Mouse (Mus musculus) heart, adult 2 months (tissue): ENCODE measurements around the gene Dscam. TPM values are rescaled to one million over a fixed set of nuclear protein-coding genes. Genes with fewer than 3 reads are reported as not detected.
A peak's percentile ranks its signal among the peaks of the same experiment; 100 is the strongest.

ENCODE experiments used
- DNase-seq, 2 experiments: peaks; one replicate each; pipeline ENCODE4 v3.0.0; 2021
- H3K27ac ChIP-seq: fragments of 200-600 bp; 2 replicates; pipeline ENCODE4 v1.8.1; 2022
- H3K27me3 ChIP-seq: fragments of 200-500 bp; 2 replicates; pipeline ENCODE4 v1.6.1; 2012; ENCODE audit warnings: mild to moderate bottlenecking, low read length, inconsistent platforms, mixed read lengths; ENCODE audit not compliant: control insufficient read depth, insufficient read depth
- H3K36me3 ChIP-seq: fragments of 200-500 bp; 2 replicates; pipeline ENCODE4 v1.6.1; 2012; ENCODE audit warnings: low read length, inconsistent platforms; ENCODE audit not compliant: control insufficient read depth, insufficient read depth
- H3K4me1 ChIP-seq: fragments of 200-500 bp; 2 replicates; pipeline ENCODE4 v1.6.1; 2011; ENCODE audit warnings: low read length; ENCODE audit not compliant: control insufficient read depth, insufficient read depth
- H3K4me3 ChIP-seq: fragments of 200-600 bp; 2 replicates; pipeline ENCODE4 v1.8.1; 2022
- H3K79me2 ChIP-seq: fragments of 200-500 bp; replicated peaks from 2 replicates; pipeline ENCODE4 v1.6.1; 2012; ENCODE audit warnings: mild to moderate bottlenecking, inconsistent platforms, low read length, moderate library complexity, mixed read lengths; ENCODE audit not compliant: control insufficient read depth, insufficient read depth
- H3K9ac ChIP-seq: fragments of 200-500 bp; 2 replicates; pipeline ENCODE4 v1.6.1; 2012; ENCODE audit warnings: low read depth, mild to moderate bottlenecking, control low read depth, inconsistent platforms, low read length, mixed read lengths
- CTCF ChIP-seq: fragments of 200-600 bp; IDR thresholded peaks from 2 replicates; pipeline ENCODE4 v1.8.1; 2022; ENCODE audit warnings: antibody characterized with exemption, mild to moderate bottlenecking, moderate library complexity
- EP300 ChIP-seq: fragments of 200-500 bp; IDR thresholded peaks from 2 replicates; pipeline ENCODE4 v1.6.1; 2011; ENCODE audit warnings: low read depth, low read length, control low read depth; ENCODE audit not compliant: insufficient read depth
- POLR2A ChIP-seq: fragments of 200-500 bp; IDR thresholded peaks from 2 replicates; pipeline ENCODE4 v1.6.1; 2011; ENCODE audit warnings: mild to moderate bottlenecking, low read depth, low read length, control low read depth; ENCODE audit not compliant: insufficient read depth
- WGBS: fragments of 180-500 bp; shearing (Covaris S2); methylation state at CpG from one replicate; pipeline ENCODE4 v1.1.7; 2018; 5-methylcytosine and 5-hydroxymethylcytosine counted together
- intact Hi-C: fragments of 180-260 bp; cut with DNase I; formaldehyde crosslinking; loops from one replicate; pipeline ENCODE4 v1.15.1; 2025
- polyA plus RNA-seq: library from polyadenylated mRNA; depleted of rRNA; stranded (reverse); fragments of >200 nt; gene quantifications from 2 replicates; pipeline ENCODE4 v1.2.3, GENCODE M21; 2012
- total RNA-seq, 2 experiments: library from RNA; stranded (reverse); gene quantifications; 2 replicates each; pipeline ENCODE4 v1.2.3; 2021

Gene Dscam
- total and polyA plus RNA-seq, 3 experiments, result 0.06 TPM; not detected in 2

DNA sequence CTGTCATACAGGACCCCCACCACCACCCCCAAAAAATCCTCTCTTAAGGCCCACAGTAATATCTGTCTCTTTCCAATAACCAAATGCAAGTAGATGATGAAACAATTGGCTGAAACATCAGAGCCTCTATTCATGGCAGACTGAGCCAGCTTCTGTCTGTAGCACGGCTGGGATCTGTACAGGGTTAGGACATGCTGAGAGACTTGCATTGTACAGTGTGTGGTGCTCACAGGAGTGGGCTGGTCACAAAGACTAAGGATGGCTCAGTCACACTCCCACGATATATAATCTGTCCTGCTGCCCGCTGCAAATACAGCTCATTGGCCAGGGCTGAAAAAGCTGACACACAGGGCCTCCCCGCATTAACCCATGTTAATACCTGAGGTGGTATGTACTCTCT lies 474.7 kb downstream of the Dscam start:
- DNase-seq, result no peak
- H3K4me1 ChIP-seq, result no peaks in the 10 kb centered on the region
- TF ChIP-seq CTCF (no peak), EP300 (no peak), POLR2A (no peak)
- intact Hi-C loops, result no loop called here
- H3K79me2 ChIP-seq, result no peaks in the 10 kb centered on the region
- WGBS, result 78% methylated on average over 4 of the region's 4 CpGs
- H3K9ac ChIP-seq, result no peak overlapping the region
- no peak overlapping the region for H3K4me3 ChIP-seq
- no peaks in the 10 kb centered on the region for H3K27me3 ChIP-seq
- H3K36me3 ChIP-seq, result no peaks in the 10 kb centered on the region
- no peak overlapping the region for H3K27ac ChIP-seq

DNA sequence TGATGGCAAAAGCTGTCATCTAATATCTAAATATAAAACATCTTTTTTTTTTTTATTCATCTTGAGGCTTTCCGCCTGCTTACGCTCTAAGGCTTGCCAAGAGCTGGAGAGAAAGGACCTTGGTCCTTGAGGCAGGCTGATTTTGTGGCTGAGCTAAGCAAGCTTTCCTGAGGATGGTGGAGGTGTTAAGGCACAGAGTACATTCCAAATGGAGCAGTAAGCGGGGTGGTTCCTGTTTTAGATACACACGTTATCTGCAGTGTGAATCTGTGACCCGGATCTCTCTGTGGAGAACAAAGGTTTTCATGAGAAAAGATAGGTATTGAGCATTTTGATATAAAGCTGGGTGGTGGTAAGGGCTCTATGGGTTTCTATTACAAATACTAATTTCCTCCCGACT lies 479.0 kb downstream of the Dscam start:
- Histone ChIP-seq H3K27ac (no peak overlapping the region), H3K79me2 (no peaks in the 10 kb centered on the region), H3K36me3 (no peaks in the 10 kb centered on the region), H3K4me1 (no peaks in the 10 kb centered on the region), H3K9ac (no peak overlapping the region), H3K27me3 (no peaks in the 10 kb centered on the region), H3K4me3 (no peak overlapping the region)
- intact Hi-C loops, result no loop called here
- TF ChIP-seq CTCF, result no peak
- no peak for TF ChIP-seq POLR2A
- TF ChIP-seq EP300, result no peak
- DNase-seq, result no peak
- 78% methylated on average over 6 of the region's 6 CpGs for WGBS

DNA sequence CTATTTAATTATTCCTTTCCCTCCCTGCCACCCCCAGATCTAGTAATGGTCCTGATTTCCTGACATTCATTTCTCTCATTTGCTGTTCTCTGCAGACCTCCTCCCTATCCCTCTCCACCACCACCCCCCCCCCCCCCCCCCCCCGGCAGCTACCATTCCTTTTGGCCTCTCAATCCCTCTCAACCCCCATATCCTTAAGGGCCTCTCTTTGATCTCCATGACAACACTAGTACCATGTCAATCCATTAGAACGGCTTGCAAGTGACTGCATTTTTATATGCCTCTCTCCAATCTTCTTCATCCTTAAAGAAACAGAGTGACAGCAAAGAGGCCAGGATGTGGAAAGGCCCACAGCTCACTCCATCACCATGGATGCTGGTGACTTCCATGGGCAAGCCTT lies 480.5 kb downstream of the Dscam start:
- H3K79me2 ChIP-seq, result no peaks in the 10 kb centered on the region
- no peaks in the 10 kb centered on the region for H3K27me3 ChIP-seq
- intact Hi-C loops, result no loop called here
- H3K9ac ChIP-seq, result no peak overlapping the region
- DNase-seq, result no peak
- no peaks in the 10 kb centered on the region for H3K36me3 ChIP-seq
- TF ChIP-seq EP300, result no peak
- H3K27ac ChIP-seq, result no peak overlapping the region
- 23% methylated on average over 2 of the region's 2 CpGs for WGBS
- H3K4me1 ChIP-seq, result no peaks in the 10 kb centered on the region
- no peak overlapping the region for H3K4me3 ChIP-seq

DNA sequence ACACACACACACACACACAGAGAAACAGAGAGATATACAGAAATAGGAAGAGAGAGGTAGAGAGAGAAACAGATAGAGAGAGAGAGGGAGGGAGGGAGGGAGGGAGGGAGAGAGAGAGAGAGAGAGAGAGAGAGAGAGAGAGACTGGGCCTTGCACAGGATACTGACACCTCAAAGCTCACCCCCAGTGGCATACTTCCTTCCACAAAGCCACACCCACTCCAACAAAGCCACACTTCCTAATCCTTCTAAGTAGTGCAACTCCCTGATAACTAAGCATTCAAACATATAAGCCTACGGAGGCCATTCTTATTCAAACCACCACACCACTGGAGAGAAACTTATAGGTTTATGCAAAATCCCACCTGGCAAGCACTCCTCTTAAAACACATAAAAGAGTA lies 481.1 kb downstream of the Dscam start:
- H3K27ac ChIP-seq, result no peak overlapping the region
- TF ChIP-seq CTCF, result no peak
- TF ChIP-seq POLR2A, result no peak
- no peak overlapping the region for H3K4me3 ChIP-seq
- intact Hi-C loops, result loop anchor here (10.0 kb wide), 1 partner anchor 605 kb away; no protein-coding TSS in a partner anchor
- no peaks in the 10 kb centered on the region for H3K27me3 ChIP-seq
- H3K9ac ChIP-seq, result no peak overlapping the region
- WGBS, result 14% methylated on average over 1 of the region's 1 CpGs
- no peaks in the 10 kb centered on the region for H3K79me2 ChIP-seq
- H3K36me3 ChIP-seq, result no peaks in the 10 kb centered on the region
- no peak for DNase-seq
- no peaks in the 10 kb centered on the region for H3K4me1 ChIP-seq

DNA sequence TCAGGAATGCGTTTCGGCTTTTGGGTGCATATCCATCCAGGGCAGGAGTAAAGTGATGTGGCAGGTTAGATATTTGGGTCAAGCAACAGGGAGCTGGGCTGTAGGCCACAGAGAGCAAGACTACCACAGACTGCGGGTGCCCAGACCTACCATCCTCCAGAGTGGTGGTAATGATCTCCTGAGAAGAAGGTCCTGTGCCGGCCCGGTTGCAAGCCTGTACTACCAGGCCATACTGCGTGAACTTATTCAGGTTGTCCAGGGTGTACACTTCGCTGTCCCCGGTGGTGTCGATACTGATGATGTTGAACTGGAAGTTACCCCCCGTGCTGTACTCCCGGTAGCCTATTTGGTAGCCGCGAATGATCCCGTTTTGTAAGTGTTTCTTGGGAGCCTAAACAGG lies 485.5 kb downstream of the Dscam start:
- no peak overlapping the region for H3K27ac ChIP-seq
- H3K4me3 ChIP-seq, result no peak overlapping the region
- TF ChIP-seq EP300 (no peak), CTCF (no peak), POLR2A (no peak)
- H3K79me2 ChIP-seq, result no peaks in the 10 kb centered on the region
- no peaks in the 10 kb centered on the region for H3K36me3 ChIP-seq
- intact Hi-C loops, result loop anchor here (2.0 to 10.0 kb wide), 2 partner anchors 134 to 610 kb away; no protein-coding TSS in a partner anchor
- 88% methylated on average over 14 of the region's 14 CpGs for WGBS
- DNase-seq, result no peak
- no peaks in the 10 kb centered on the region for H3K27me3 ChIP-seq
- H3K9ac ChIP-seq, result no peak overlapping the region
- no peaks in the 10 kb centered on the region for H3K4me1 ChIP-seq

DNA sequence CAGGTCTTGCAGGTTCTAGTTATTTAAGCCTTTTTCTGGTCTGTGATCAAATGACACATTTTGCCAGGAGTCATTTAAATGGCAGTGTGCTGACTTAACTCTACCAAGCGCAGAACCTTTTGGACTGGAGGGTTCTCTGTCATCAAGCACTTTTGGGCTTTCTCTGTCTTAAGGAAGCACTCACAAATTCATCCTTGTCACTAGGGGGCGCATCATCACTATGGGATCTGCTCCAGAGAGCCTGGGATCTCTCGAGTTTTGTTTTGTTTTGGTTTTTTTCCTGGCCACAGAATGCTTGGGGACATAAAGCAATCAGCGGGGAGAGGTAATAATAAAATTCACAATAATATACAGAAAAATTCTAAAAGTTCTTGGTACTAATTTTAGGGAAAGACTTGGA lies 486.0 kb downstream of the Dscam start:
- WGBS, result 17% methylated on average over 4 of the region's 4 CpGs
- TF ChIP-seq POLR2A (no peak), CTCF (peak; percentile 73)

More for the DNA sequence above, 486.0 kb downstream of the Dscam start:
- DNase-seq, result peak; percentile 13 to 24
- no peaks in the 10 kb centered on the region for H3K79me2 ChIP-seq
- no peak overlapping the region for H3K27ac ChIP-seq
- H3K4me3 ChIP-seq, result no peak overlapping the region
- H3K36me3 ChIP-seq, result no peaks in the 10 kb centered on the region
- H3K9ac ChIP-seq, result no peak overlapping the region
- intact Hi-C loops, result loop anchor here (2.0 to 10.0 kb wide), 2 partner anchors 134 to 610 kb away; no protein-coding TSS in a partner anchor
- no peaks in the 10 kb centered on the region for H3K27me3 ChIP-seq
- H3K4me1 ChIP-seq, result no peaks in the 10 kb centered on the region
